Mouse (Mus musculus) spleen, postnatal 36 days (tissue): Measurements from ENCODE around the gene Bbs9.
"Not testable (repeated sequence)": the region's sequence is repeated elsewhere in the genome, so short reads cannot be mapped to it uniquely, and the experiment has no call there.

Source experiments
- DNase-seq, 2 experiments: peaks; one replicate each; pipeline ENCODE4 v3.0.0; 2022; ENCODE audit warnings: low spot score in 2 of 2, mixed read lengths in 1 of 2

Gene Bbs9

DNA sequence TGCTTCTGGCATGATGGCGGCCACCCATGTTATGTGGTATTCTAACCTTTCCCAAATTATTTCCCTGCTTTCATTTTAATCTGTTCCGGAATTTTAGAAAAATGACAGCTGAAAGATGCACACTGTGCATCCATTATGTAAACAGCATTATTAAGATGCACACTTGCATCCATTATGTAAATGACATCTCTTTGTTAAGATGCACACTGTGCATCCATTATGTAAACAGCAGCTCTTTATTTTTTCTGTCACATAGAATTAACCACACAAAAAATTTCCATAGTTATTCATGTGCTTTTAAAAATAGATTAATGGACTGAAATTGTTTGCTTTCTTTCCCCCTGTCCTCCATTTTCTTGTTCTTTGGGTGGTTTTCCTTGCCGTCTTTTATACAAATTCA is 373.3 kb downstream of the Bbs9 start:
- DNase-seq = no peak

DNA sequence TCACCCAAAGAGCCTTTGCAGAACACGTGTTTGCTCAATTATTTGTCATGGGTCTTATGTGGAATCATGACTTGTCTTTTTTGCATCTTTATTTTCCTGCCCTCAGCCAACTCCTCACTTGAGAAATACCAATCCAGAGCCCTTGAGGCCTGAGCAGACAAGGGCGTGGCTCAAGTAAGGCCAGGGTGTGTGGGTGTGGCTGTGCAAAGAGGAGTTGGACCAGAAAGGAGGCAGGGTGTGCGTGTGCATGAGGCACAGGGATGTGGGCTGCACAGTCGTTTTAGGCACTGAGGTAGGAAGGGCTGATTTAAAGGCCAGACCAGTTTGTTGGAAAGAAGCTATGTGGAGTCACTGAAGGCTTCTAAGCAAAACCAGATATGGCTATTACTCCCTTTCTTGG is 373.7 kb downstream of the Bbs9 start:
- DNase-seq = no peak

DNA sequence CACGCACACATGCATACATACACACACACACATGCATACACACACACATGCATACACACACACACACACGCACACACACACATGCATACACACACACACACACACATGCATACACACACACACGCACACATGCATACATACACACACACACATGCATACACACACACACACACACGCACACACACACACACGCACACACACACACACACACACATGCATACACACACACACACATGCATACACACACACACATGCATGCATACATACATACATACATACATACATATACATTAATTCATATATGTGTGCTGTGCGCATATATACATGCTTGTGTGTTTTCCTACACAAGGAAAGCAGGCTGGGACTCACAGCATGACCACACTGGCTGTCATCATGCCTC is 393.6 kb downstream of the Bbs9 start:
- DNase-seq = not testable (repeated sequence)

GRCm38 (mm10) chr9:22870661-22871060 is 395.1 kb downstream of the Bbs9 start:
- no peak for DNase-seq

DNA sequence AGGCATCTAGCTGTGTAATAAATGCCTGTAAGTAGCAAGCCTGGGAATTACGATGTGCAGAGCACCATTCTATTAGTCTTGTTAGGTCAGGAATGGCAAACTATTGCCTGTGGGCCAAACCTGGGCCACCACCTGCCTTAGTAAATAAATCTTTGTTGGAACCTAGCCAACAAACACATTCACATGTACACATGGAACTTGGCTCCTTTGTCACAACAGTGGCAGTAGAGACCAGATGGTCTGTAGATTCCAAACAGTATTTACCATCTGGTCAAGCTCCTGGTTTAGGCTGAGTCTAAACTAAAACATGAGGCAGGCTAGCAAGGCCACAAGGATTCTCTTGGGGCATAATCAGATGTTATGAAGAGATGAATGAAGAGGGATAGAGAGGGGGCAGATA is 399.7 kb downstream of the Bbs9 start:
- no peak for DNase-seq

- no peak for DNase-seq
These were observed 403.8 kb downstream of the Bbs9 start for GRCm38 (mm10) chr9:22879266-22879665.

- DNase-seq = no peak
These were observed 410.8 kb downstream of the Bbs9 start for GRCm38 (mm10) chr9:22886351-22886750.

GRCm38 (mm10) chr9:22905434-22905833 is 429.9 kb downstream of the Bbs9 start:
- DNase-seq = no peak

DNA sequence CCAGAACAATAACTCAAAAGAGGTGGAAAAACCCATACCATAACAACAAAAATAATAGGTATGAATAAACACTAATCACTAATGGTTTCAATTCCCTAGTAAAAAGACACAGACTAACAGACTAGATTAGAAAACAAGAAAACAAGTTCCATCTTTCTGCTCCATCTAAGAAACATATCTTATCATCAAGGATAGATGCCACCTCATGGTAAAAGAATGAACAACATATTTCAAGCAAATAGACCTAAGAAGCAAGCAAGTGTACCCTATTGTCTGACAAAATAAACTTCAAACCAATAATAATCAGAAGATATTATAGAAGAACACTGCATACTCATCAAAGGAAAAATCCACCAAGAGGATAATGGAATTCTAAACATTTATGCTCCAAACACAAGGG is 441.3 kb downstream of the Bbs9 start:
- DNase-seq = no peak

DNA sequence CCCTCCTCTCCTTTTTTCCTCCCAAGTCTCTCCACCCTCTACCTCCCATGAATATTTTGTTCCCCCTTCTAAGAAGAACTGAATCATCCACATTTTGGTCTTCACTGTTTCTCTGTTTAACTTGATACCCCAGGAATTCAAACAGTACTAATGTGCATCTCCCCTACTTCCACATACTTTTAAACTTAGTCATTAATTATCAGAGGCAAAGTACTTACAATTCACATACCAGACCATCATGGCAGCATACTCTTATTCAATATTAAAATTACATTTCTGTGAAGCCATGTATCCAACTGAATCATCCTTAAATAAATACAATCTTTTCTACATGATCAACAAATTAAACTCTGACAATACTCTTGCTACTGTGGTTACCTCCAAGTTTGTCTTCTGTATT is 460.1 kb downstream of the Bbs9 start:
- no peak for DNase-seq
